Mouse (Mus musculus) liver, postnatal 0 days (tissue): Measurements from ENCODE around the gene Zfp418.

ENCODE experiments used
- CTCF ChIP-seq: sonication (generic); IDR thresholded peaks from 2 replicates; pipeline ENCODE4 v1.5.1; 2016; ENCODE audit warnings: antibody characterized with exemption, low read depth
- EP300 ChIP-seq: IDR thresholded peaks from 2 replicates; pipeline ENCODE4 v1.6.1; 2016; ENCODE audit warnings: antibody characterized with exemption, low read depth, mild to moderate bottlenecking

- TF ChIP-seq CTCF (no peak), EP300 (no peak)
Measured at GRCm38 (mm10) chr7:7132751-7133150, 38.4 kb upstream of the Zfp418 start.
